Mouse (Mus musculus) T-helper 17 cell (primary cell): ENCODE data around the gene 2610318N02Rik.

Experiments used
- in situ Hi-C, 2 experiments: fragments of 300-600 bp; cut with MboI, MseI; formaldehyde crosslinking; loops; 1 replicate in 1 of 2; 2 replicates in 1 of 2; pipeline ENCODE4 v1.15.1; 2025; ENCODE audit warnings: high pct_unique_total_duplicates in 2 of 2

2610318N02Rik gene

DNA sequence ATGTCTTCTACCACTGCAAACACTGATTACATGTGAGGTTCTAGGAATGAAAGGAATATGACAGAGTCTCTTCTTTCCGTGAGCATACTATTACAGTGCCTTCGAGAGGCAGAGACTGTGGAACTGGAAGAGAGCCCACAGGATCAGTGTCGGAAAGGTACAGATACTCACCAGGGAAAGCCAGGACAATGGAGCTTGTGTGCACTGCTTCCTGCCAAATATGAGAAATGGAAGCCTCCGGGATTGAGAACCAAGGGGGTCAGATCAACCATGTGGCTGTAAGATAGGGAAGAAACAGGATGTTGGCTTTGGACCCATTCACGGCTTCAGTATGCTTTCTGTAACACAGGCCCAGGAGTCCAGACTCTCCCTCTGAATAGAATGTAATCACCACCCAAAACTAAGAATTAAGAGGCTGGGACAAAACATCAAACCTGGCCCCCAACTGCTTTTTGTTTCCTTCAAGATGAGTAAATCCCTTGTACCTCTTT, 7.6 kb downstream of the 2610318N02Rik start:
- in situ Hi-C loops, result loop anchor here (10.0 kb wide), 2 partner anchors 57 to 1157 kb away; no protein-coding TSS in a partner anchor

DNA sequence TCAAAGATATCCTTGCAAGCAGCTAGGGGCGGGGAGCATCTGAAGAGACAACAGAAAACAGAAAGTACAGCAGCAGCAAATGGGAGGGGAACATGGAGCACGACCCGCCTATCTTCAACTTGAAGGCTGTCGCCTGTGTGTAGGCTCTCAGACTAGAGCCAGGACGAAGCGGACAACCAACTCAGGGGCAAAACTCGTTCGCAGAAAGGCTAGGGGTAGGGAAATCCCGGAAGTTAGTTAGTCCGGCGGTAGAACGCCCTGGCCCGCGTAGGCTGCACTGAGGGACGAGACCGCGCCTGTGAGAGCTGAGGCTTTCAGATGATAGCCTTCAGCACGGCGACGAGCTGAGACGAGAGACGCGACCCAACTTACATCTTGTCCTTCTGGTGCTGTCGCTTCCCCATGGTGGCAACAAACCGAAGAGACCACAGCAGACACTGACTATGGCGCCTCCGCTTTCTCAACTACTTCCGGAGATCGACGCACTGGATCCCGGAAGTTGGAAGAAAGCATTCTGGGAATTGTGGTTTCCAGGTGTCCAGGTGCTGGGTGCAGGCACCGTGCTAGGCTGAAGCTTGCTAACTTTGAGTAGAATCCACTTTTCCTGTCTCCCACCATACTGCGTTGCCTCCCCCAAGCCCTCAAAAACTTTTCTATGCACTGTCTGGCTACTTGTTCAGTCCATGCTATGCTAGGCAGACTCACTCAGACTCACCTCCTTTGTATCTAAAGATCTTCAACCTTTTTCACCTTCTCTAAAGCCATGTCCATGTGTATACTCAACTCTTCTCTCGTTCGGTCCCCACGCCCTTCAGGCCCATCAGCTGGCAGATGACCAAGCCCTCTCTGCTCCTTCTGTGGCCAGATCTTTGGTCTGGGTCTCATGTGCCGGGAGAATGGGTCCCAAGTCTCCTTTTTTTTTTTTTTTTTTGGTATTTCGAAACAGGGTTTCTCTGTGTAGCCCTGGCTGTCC, 13.9 kb downstream of the 2610318N02Rik start, which contains the start of gene Ppil2:
TSS of gene Ppil2 (minus strand) at position 487 of the 973 bp plus-strand sequence.
- in situ Hi-C loops, result loop anchor here (5.0 to 10.0 kb wide), 3 partner anchors 64 to 1164 kb away; partner anchors contain the start of gene Tmem191c (in 1 of the 2)

DNA sequence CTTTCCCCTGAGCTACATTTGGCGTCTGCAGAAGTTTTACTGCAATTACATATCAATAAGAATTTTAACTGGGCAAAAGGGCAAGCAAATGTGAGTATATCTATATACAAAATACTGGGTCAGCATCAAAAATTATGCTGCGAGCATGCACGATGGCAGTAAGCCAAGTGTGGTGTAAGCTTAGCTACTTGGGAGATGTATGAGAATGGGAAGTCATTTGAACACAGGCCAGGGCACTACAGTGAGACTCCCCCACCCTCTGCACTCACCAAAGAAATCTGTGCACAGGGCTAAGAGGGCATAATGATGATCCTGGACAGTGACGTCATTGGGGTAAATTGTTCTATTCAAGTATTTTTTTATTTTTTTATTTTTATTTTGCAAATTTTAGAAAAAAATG, 20.4 kb downstream of the 2610318N02Rik start:
- in situ Hi-C loops, result no loop called here

DNA sequence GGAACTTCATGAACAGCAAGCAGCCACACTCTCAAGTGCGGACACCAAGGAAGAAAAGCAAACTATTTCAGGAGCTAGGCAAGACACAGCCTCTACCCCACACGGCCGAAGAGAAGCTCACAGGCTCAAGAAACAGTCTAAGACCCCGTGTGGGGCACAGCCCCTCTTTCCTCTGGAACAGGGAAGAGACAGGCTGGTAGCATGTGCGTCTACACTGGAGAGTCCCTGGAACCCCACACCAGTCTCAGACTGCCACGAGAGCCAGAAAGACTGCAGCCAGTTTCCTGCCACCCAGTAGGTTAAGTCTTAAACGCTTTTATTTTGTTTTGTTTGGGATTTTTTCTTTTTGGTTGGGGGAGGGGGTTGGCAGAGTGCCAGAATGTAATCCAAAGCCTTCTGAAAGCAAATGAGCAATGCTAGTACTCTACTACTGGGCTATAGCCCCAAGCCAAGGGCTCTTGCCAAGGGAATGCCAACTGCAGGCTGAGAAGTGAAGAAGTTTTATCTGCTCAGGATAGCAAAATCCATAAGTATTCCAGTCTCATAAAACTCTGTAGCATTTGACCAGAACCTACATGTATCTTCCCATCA, 22.2 kb downstream of the 2610318N02Rik start:
- in situ Hi-C loops, result no loop called here

DNA sequence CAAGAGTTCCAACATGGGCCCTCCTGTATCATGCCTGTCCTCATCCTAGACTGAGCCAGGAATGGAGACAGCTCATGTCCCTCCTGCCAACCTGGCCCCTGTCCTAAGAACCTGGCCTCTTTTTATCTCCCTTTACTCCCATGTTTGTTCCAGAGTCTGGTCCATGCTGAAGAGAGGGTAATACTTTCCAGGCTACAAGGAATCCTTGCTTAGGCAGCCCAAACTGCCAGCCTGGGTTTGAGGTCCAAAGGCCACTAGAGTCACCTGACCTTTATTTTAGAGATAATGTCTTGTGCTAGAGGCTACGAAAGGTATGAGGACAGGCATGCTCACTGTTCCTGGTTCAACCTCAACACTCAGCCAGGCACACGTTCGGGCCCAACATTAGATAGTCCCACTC, 28.0 kb downstream of the 2610318N02Rik start:
- in situ Hi-C loops, result no loop called here

DNA sequence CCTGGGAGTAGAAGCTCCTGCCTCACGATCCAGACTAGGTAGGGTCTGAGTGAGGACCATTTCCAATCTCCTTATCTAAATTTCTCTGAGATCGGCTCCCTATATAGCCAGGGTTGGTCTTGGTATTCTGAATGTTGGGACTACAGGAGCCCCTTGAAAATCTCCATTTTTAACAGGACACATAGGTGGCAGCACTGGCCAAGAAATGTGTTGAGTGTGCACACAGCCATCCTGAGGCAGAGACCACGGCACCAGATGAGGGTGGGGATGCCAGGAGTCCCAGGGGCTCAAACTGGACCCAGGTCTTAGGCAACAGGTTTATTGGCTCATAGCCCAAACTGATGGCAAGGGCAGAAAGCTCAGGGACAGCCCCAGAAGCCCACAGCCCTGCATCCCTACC, 36.6 kb downstream of the 2610318N02Rik start:
- in situ Hi-C loops, result no loop called here

DNA sequence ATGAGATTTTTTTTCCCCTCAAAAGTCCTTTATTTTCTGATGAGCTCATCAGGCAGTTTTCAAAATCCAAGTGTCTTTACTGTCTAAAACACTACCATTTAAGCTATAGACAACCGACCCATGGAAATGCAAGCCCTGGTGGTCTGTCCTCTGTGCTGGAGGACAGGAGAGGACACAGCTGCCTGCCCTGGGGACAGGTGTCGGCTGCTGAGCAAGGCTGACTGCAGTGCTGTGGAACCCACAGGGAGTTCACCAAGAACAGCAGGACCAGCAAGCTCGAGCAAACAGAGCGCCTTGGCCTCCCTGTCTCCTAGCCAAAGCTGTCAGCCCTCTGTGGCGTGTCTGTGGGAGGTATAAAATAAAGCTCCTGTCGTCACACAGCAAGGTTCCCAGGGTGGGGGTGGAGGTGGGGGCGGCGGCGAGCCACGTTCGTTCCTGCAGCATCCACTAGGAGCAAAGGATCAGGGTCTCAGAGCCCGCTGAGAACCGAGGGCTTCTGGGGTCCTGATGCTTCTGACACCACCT, 38.2 kb downstream of the 2610318N02Rik start:
- in situ Hi-C loops, result no loop called here

DNA sequence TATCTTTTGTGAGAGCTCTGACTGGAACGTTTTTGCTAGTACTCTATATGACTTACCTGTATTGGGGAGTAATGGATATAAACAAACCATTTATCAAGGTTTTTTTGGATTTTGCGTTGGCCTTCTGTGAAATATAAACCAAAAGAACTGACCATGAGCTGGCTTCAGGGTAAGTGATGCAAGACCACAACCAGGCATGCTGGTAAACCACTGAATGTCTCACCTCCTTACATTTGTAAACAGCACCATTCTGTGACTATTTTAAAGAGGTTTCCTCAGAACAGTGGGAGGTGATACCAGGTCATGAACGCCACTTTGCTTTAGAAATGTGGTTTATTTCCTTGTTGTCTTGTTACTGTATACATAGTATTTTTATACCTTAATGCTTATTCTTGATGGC, 38.7 kb downstream of the 2610318N02Rik start:
- in situ Hi-C loops, result no loop called here

DNA sequence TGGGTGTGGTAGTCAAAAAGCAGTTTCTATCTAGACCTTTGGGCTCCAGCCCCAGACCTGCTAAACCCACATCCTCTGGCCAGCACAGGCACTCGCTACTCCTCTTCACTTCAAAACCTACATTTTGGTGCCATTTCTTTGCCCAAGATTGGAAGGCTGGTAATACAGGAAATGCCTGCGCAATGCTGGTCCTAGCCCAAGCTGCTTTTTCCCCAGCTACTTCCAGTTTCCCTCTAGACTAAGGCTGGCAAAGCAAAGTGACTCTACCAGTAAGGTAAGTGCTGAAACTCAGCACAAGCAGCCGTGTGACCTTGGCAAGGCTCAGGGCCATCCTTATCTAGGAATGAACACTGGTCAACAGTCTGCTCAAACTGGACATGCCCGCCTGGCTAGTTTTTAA, 39.3 kb downstream of the 2610318N02Rik start:
- in situ Hi-C loops, result no loop called here

DNA sequence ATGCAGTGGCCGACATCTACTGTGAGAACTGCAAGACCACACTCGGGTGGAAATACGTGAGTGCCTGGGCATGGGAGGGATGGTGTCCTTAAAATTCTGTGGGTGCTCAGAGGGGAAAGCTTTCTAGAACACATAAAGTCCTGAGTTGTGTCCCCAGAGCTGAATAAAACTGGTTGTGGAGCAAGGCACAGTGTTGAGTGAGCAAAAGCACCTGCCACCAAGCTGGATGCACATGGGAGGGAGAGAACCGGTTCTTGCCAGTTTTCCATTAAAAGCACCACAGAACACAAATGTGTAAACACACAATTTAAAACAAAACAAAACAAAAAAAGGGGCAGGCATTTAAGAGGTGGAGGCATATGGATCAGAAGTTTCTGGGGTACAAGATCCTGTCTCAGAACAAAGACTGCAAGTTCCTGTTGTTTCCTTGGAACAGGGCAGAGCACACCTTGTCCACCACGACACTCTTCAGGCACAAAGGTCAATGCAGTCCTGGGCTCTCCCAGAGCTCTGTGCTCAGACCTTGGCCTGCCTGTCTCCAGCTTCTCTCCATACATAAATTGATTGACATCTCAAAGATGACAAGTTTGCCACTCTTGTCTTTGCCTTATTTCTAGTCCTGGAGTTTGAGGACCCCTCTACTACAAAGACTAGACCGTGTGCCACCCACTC, 42.7 kb downstream of the 2610318N02Rik start:
- in situ Hi-C loops, result no loop called here

DNA sequence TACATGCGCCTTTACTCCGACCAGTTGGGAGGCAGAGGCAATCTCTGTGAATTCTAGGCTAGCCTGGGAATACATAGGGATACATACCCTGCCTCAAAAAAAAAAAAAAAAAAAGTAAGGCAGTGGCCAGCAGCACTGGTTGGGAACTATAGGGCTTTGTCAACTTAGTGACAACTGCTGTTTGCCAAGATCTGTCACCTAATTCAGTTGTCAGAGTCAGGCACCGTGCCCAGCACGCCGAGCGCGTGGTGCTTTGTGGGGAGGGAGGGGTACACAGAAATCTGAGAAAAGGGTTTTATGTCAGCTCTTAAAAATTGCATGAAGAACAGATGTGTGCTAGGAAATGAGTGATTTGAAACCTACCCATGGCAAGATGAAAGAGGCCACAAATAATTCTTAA, 46.9 kb downstream of the 2610318N02Rik start:
- in situ Hi-C loops, result no loop called here

DNA sequence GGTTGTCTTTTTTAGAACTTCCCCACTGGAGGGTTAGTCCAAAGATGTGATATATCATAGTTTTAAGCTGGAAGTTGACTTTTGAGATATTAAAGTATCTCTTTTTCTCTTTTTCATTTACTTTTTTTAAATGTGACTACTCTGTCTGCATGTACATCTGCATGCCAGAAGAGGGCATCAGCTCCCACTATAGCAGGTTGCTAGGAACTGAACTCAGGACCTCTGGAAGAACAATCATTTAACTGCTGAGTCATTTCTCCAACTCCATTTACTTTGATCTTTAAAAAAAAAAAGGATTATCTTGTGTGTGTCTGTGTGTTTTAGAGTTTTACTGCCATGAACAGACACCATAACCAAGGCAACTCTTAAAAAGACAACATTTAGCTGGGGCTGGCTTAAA, 48.1 kb downstream of the 2610318N02Rik start:
- in situ Hi-C loops, result no loop called here

DNA sequence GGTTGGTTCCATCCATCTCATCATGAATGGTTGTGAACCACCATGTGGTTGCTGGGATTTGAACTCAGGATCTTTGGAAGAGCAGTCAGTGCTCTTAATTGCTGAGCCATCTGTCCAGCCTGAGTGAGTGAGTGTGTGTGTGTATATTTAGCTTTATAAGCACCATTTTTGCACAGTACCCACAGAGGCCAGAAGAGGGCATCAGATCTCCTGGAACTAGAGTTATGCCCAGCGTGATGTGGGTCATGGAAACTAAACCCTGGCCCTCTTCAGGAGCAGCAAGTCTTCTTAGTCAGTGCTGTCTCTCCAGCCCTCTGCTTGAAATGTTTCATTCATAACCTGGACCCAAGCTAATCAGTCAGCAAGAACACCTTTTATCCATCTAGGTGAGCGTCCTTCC, 48.7 kb downstream of the 2610318N02Rik start:
- in situ Hi-C loops, result no loop called here

DNA sequence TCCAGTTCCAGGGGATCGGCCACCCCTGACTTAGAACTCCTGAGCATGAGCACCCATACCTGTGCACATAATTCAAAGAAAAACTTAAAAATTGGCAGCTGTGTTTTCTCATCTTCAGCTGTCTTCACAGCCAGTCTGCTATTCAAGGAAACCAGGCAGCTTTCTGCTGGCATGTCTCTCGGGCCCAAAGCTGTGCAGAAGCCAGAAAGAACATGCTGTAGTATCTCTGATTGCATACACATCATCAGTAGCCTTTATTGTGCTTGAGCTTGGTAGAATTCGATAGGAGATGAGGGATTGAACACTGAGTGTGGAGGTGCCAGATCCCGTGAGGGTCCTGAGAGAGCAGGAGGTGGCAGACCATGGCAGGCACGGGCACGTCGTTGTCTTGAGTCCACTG, 52.0 kb downstream of the 2610318N02Rik start:
- in situ Hi-C loops, result no loop called here

DNA sequence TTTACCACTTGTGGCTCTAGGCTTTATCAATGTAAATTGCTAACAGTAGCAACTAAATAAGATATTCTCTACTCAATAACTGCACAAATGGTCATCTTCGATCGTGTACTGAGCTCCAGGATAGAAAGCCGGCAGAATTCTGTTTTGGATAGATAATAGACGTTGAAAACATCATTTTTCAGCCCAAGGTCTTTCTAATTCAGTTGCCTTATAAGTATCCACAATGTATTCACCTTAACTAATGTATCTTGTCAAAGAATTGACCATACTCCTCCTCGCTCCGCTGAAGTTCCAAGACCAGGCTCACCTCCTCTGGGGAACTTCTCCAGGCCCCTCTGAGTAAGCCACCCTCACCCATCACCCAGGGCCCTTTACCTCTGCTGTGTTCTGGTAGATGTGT, 54.3 kb downstream of the 2610318N02Rik start:
- in situ Hi-C loops, result no loop called here

DNA sequence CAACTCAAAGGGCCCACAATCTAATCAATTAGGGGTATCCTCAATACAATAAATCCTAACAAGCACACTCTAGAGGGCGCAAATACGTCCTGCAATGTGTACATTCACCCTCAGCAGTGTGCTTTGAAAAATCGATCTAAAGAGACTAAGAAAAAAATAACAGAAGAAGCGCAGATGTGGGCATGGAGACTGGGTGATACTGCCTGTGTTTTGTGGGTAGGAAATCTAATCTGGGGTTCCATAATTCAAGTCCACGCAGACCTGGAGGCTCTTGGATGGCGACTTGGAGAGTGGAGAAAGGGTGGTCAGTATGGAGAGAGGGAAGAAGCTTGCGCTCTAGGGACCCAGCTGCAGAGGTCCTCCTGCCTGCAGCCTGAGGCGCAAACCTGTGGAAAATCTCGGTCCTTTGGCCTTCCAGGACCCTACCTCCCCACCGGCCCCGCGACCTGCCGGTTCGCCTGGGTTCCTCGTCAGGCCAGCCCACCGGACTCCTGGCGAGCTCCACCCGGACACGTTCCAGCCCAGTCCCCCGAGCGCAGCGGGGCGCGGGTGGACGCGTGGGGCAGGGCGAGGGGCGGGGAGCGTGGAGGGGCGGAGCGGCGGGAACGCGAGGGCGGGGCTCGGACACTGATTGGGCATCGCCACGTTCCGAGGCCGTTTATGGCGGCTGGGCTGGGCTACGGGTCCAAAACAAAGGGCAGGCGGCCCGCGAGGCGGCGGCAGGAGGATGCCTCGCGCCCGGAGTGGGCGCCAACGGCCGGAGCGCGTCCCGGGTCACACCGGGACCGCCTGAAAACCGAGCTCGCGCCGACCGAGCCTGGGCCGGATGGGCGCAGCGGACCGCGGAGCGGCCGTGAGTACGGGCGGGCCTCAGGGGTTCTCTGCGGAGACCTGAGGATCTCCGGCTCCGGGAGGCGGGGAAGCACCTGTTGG, 55.2 kb downstream of the 2610318N02Rik start, which contains the start of gene Ypel1:
TSS of gene Ypel1 (plus strand) at position 186 of the 933 bp plus-strand sequence.
- in situ Hi-C loops, result no loop called here

DNA sequence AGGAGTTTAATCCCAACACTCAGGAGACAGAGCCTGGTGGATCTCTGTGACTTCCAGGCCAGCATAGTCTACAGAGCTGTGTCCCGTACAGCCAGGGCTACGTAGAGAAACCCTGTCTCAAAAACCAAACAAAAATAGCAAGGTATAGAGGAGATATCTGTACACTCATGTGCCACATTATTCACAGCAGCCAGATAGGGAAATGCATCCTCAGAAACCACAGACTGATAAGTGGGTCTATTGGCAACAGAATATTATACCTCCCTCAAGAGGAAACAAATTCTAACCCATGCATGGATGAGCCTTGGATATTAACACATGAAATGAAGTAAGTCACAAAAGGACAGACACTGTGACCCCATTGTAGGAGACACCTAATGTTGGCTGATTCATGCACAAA, 57.4 kb downstream of the 2610318N02Rik start:
- in situ Hi-C loops, result no loop called here
